Mouse (Mus musculus): ENCODE measurements around the gene Tmem186.

Gene Tmem186

DNA sequence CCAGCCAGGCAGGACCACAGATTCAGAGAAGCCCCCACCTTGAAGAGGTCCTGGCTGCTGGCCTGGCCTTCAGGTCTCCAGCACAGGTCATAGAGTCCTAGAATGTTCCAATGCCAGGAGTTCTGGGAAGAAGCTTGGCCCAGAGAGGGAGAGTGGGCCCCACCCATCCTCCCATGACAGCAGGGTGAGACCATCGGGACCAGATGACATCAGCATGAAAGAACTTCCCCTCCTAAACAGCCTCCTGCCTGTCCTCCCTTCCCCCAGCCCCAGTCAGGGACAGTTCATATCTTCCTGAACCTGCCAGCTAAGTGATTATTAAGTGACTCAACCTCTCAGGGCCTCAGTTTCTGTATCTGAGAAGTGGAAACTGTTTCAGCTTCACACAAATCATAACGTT is 28.9 kb upstream of the Tmem186 start:
- no peak for DNase-seq

DNA sequence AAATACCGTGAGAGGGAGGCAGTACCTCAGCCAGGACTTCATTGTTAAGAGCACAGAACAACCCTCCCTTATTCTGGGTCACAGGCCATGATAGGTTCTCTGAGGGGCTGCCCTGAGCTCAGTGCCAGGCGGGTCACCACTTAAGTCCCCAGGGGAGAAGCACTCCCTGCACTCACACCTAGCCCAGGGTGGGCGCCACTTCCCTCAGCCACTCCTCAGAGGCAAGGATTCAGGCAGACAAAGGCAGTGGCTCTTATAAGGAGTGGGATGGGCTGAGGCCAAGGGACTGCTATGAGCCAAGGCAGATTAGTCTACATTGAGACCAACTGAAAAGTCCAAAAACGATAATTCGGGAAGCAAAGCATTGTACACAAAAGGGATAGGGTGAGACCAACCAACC is 27.9 kb upstream of the Tmem186 start:
- no peak for DNase-seq

DNA sequence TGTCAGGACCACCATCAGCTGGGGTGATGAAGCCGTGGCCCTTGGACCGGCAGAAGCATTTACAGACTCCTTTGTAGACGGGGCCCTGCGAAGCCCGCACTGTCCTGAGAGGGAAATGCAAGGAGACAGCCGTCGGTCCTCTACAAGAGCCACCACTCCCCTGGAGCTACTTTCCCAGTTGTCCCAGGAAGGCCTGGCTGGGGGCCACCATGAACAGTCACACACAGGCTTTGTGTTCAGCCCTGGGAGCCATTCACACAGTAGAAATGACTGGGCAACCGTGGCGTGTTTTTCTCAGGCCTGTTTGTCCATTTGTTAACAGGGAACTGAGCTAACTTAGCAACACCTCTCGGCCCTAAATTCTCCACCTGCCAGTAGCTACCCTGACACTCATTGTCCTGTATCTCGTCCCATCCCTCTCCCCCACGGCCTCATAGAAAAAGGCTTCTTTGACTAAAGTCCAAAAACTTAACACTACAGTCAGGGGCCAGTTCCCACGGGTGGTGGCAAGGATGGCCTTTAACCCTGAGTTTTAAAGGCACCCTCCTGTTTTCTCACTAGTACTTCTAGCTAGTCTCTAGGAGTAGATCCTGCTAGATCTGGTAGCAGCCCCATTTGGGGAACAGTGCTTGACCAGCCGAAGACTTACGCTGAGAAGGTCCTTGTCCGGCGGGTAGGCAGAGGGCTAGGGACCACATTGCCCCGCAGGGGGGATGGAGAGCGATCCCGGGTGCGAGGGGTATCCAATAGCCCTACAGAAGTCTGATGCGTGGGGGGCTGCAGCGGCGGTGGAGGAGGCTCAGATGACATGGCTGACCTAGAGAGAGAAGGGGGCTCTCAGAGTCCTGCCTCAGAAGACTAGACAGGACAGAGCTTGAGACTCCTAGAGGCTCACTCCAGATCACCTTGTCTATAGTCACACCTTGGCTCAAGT is 26.4 kb upstream of the Tmem186 start:
- no peak for DNase-seq

DNA sequence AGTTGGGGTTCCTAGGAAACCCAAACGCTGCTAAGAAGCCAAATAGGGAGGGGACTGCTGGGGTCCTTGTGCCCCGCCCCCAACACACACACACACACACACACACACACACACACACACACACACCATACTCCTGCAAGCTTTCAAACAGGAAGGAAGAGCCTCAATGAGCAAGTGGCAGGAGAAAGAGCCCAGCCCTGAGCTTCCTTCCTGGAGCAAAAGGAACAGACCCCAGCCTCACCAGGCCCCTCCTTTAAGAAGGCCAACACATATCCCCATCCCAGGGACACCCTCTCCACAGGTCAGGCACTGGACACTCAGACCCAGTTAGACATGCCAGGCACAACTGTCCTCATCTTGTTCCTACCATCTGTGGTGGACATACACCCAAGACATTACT is 25.5 kb upstream of the Tmem186 start:
- DNase-seq: no peak

DNA sequence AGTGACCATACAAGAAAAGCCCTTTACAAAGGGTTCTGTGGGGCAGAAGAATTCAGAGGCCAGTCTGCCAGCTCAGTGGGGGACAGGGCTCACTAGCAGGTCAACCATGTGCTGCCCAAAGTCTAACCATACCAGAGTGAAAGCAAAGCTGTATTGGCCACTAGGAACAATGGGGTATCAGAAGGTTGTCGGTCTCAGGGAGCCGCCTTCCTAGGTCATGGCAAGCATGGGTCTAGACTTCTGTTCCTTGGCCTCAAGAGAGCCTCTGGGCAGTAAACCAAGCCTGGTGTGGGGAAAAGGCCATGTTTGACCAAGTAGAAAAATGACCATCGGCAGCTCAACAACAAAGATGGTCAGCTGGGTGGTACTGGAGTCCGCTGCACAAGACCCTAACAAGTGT is 21.3 kb upstream of the Tmem186 start:
- DNase-seq: no peak

DNA sequence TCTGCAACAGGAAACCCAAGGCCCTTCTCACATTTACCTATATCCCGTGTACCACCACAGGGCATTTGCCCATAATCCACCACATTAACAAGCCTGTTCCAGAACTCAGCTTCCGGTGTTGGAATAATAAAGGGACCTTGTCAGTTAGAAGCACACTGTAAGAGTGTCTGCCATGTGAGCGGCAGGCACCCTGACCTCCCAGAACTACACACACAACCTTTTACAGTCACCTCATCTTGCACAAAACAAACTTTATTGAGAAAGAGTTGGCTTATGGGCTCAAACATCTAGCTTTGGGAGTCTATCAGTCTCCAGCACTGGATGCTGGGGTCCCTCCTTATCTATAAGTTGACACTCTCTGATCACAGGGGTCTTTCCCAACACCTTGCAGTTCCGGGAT is 20.8 kb upstream of the Tmem186 start:
- no peak for DNase-seq

DNA sequence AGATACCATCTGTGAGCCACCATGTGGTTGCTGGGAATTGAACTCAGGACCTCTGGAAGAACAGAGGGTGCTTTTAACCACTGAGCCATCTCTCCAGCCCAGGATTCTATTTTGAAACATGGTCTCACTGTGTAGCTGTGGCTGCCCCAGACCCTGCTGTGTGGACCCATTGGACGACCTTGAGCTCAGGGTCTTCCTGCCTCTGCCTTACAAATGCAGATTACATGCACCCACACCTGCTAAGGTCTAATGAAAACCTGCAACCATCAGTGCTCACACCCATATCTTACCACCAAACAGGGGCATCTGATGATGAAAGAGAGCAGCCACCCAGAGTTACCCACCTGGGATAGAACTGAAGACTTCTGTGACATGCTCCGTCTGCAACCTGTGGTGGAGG is 18.7 kb upstream of the Tmem186 start:
- DNase-seq: no peak

DNA sequence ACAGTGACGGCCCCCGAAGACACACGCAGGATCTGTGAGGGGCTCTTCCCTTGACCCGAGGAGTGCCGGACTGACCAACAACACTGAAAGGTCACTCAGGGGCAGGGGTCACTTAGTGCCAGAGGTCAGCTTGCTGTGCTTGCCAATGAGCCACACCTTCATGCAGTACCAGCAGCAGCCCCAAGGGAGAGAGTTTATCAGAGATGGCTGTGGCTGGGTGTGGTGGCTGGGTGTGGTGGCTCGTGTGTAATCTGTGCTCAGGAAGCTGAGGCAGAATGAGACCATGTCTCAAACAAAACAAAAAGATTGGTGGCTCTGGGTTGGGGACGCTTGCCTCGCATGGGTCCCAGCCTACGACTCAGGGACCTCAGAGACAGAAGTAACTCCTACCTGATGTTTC is 18.1 kb upstream of the Tmem186 start:
- DNase-seq: no peak

DNA sequence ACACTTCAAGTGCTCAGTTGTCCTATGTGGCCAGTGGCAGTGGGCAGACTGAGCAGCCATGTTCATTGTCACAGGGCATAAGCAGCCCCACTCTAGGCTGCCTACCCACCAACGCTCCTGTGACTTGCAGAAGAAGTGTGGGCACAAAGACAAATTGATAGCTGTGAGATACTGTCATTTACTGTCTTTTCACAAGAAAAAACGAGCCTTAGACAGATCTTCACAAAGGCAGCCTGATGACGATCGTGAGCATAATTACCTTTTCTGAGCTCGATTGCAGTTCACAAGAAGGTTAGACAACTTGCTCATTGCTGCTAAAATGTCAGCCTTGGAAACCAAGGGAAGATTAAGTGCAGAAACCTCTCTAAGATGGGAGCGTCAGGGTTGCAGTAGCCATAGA is 17.6 kb upstream of the Tmem186 start:
- no peak for DNase-seq

DNA sequence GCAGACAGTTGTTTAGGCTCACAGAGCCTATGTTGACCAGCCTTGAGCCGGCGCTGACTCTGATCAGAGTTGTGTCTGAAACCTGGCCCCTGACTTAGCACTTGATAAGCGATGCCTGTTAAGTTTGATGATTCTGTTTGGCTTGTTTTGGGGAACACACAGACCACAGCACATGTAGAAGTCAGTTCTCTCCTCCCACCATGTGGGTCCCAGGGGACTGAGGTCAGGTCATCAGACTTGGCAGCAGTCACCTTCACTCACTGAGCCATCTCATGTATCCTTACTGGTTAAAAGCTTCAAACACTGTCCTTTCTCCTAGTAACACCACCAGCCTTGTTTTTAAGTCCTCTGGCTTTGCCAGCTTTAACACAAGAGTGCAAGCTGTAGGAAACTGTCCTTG is 12.5 kb upstream of the Tmem186 start:
- DNase-seq: no peak

DNA sequence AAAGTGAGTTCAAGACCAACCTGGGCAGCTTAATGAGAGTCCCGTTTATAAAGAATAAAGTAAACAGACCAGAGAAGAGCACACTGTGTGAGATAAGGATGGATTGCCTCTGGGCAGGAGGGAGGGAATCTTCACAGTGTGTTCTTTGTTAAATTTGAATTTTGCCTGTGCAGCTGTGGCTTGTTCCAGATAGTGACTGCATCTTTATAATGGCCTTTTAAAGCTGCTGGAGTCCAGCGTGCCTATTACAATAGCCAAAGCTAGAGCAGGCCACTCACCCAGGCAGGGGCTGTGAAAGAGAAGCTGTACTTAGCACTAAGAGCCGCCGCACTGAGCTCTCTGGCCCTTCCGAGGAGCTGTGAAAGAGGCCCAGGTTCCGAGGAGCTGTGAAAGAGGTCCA is 8.0 kb upstream of the Tmem186 start:
- no peak for DNase-seq

DNA sequence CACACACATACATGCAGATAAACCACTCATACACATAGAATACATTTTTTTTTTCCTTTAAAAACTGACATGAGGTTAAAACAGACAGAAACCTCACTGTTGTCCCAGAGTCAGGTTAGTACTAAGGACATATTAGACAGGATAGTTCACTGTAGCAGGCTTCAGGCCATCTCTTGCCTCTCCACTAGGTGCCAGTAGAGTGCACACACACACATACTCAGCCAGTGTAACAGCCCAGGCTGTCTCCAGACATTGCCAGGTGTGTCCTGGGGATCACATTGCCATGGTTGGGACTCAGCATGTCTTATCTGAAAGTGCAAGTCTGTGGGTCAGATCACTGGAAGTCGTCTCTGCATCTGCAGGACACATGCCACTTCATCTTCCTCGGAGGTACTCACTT is 6.3 kb upstream of the Tmem186 start:
- peak; percentile 37 to 46 for DNase-seq

DNA sequence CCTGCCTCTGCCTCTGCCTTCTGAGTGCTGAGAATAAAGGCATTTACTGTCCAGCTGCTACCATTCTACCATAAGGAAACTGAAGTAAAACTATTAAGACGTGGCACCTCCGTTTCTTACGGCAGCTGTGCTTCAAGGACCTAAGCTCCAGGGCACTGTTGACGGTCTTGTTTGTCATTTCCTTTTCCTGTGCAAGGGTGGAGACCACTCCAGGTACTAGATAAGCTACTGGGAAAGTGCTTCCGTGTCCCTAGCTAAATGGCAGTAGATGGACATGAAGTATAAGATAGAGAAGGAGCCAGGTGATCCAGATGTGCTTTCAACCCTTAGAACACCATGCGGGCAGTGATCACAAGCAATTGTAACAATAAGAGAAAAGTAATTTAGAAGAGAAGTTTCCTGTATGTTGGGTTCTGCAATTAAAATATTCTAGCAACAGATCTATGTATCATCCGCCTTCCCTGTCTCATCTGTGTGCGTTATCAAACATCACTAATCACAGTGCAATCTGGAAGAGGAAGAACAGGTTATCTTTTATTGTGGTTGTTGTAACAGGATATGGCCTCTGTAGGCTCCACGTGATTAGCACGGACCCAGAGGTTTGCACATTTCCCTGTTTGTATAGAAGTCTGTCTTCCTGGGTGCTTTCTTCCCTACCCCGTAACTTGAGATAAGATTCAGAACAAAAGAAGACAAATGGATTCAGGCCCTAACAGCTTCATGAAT is 2.1 kb upstream of the Tmem186 start:
- DNase-seq: no peak

DNA sequence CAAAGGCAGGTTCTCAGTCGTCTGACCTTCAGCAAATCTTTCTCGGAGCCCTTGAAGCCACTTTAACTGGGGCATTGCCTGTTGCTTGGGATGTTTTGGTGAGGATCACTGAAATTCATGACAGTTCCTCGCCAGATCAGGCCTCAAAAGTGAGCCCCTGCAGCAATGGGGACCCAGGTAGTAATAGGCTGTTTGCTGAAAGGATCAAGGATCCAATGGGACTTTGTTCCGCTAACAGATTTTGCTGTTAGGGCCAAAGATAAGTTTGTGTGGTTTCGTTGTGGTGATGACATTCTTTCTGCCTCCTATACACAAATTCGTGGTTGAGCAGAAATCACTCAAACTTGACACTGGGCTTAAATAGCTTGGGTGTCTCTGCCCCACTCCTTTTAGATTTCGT is 619 bp upstream of the Tmem186 start:
- DNase-seq: no peak

DNA sequence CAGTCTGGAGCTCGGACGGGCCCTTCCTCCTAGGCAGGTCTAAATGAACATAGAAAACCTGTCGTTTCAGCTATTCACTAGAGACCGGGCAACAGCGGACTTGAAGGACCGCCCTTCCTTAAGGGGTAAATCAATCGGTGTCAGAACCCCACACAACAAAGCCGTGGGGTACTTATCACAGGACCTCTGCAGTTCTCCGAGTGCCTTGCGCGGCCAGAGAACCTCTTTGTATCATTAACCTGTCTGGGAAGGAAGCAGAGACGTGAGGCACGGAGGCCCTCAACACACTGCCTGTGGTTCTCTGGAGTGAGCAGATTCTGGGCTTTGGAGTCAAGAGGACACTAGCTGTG is 670 bp downstream of the Tmem186 start:
- DNase-seq: no peak

DNA sequence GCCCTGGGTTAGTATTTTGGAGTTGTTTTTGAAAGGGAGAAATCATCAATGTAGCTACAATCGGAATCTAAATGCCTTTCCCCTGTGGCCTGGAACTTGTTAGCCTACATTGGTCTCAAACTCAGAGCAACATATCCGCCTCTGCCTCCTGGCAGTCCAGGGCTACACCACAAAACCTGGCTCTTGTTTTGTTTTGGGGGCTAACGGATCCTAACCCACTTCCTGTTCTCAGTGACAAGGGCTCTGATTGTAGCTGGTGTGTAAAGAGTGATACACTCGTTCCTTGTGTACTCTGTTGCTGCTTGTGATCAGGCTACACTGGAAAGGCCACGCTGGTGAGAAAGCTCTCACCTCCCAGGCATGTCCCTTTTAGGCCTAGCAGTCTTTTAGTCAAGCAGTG is 6.1 kb downstream of the Tmem186 start:
- peak in 1 of 2 experiments; percentile 32 for DNase-seq

DNA sequence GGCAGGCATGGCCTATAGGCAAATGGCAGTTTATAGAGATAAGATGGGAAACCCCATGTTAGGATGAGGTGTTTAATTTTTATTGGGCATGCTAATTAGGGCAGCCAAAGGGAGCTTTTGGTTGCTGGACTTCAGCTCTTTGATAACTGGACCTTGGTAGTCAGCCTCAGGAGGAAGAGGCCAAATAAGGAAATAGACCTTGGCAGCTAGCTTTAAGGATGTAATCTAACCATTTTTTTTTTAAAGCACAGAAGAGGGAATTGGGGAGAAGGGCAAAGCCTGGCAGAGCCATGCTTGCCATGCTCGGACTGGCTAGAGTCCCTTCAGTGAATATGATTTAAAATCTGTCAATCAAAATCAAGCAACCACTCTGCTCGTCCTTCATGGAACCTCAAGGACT is 7.1 kb downstream of the Tmem186 start:
- no peak for DNase-seq

DNA sequence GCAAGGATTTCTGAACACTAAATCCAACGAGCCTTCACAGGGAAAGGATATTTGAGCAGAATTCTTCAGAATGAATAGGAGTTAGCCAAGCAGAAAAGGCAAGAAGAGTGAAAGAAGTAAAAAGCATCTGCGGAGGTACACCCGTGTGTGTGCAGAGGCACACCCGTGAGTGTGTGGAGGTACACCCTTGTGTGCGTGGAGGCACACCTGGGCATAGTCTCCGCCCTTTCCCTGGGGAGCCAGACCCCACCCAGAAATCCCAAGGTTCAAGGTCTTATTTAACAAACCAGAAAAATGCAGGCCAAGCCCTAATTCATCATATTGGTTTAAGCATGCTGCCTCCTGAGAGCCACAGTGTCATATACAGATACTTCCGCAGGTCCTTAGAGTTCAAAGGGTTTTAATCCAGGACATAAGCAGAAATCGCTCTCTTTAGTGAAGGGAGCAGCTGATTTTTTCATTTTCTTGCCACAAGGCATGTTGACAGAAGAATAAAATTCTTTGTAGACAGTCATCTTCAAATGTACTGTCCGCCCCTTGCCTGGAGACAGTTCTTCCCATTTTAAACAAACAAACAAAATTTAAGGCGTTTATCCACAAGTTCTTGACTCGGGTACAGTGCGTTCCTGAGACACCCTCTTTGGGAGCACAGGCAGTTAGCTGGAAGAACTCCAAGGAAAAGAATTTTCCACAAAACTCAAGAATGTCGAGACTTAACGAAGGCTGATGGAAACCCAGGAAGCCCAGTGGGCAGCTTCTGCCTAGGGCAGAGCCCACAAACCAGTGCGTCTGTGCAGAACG is 17.0 kb downstream of the Tmem186 start:
- no peak for DNase-seq

DNA sequence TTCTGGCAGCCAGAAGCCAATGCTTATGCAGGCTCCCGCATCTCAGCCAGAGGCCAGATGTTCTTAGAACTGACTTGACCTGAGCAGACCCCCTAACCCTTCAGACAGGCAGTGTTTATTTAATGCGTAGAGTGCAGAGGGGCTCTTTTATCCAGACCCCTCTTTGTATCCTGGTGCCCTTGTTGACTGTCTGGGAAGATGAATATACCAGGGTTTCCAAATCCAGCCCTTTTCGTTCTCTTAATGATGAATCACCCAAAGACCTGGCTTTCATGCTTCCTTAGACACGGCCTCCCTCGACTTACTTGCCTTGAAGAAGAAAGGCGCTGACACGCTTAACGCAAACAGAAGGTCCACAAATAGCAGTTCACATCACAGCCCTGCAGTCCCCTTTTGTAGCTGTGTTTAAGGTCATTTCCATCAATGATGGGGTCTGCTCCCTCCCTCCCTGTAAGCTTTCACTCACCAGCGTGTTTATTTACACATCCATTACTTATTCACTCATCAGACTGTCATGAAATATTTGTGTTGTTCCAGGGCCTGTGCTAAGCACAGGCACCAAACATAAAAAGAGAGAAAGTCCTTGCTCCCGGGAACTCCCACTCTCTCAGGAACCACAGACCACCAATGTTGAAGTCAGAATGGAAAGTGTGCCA is 17.7 kb downstream of the Tmem186 start:
- no peak for DNase-seq

DNA sequence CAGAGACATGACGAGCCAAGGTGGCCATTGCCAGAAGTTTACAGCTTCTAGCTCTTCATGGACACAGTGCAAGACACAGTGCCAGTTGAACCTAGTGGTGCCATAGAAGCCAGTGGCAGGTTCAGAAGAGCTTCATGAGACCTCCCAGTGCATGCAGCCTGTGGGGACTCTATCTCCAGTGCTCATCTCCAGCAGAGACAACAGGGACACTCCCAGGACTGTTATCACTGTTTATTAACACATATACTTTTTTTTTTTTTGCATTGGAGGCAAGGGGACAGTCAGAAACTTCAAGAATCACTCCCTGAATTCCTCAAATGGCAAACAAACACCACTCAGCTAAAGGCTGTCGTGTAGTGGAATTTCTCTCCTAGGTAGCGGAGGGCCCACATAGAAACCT is 24.1 kb downstream of the Tmem186 start:
- no peak for DNase-seq

DNA sequence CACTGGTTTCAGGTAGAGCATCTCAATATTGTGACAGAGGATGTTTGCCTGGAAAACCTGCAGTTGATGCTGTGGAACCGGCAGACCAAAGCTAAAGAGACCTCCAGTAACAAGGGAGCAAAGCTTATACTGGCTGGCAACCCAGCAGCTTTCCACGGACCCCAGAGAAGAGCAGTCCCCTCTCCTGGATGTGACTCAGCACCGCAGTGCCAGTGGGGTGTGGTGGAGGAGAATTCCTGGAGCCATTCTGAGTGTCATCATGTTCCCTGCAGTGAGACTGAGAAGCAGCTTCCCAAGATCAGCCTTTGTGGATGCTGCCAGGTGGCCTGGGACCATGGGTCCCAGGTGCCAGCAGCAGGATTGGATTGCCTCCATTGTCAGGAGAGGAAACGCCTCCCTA is 24.5 kb downstream of the Tmem186 start:
- DNase-seq: no peak

DNA sequence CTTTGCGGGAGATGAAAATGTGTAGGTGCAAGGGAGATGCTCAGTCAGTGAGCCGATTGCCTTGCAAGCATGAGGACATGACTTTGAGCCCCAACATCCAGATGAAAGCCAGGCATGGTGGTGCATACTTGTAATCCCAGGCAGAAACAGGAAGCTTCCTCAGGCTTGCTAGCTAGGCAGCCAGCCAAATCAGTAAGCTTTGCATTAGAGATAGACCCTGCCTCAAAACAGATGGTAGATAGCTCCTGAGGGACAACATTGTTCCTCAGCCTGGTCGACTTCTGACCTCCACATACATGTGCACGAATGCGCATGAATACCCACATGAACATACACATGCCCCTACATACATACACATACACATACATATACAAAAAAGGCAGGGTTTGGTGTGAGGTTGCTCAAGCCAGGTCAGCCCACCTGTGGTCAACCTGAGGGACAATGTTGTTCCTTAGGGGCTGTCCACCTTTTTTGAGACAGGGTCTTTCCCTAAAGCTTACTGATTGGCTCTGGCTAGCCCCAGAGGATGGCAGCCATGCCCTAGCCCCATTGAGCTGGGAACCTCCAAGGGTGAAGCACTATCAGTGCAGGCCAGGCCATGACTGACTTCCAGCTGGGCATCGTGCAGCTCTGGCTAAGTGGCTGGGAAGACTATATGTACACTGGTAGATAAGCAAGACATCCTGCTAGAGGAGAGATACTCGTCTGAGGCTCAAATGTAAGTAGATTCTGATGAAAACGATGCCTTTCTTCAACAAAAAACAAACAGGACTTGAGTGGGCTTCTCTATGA is 25.1 kb downstream of the Tmem186 start:
- DNase-seq: no peak

All from thymus, postnatal 36 days (tissue).